Mouse (Mus musculus) A20 (cell line): ENCODE measurements around the gene Ercc8.

ENCODE experiments used
- DNase-seq: peaks from one replicate; pipeline ENCODE4 v3.0.0-alpha.2; 2011; ENCODE audit warnings: low read depth, low spot score

The Ercc8 gene

GRCm38 (mm10) chr13:108157156-108157555 is 1.4 kb upstream of the Ercc8 start:
- no peak for DNase-seq

- DNase-seq = no peak
These were observed 633 bp upstream of the Ercc8 start for GRCm38 (mm10) chr13:108157732-108158464.

GRCm38 (mm10) chr13:108159241-108159575 is 677 bp downstream of the Ercc8 start:
- DNase-seq = no peak

GRCm38 (mm10) chr13:108159963-108160362 is 1.4 kb downstream of the Ercc8 start:
- peak; percentile 57 for DNase-seq

GRCm38 (mm10) chr13:108163912-108164311 is 5.4 kb downstream of the Ercc8 start:
- DNase-seq = no peak

GRCm38 (mm10) chr13:108164621-108165020 is 6.1 kb downstream of the Ercc8 start:
- no peak for DNase-seq

GRCm38 (mm10) chr13:108170002-108170401 is 11.5 kb downstream of the Ercc8 start:
- no peak for DNase-seq

GRCm38 (mm10) chr13:108170511-108170910 is 12.0 kb downstream of the Ercc8 start:
- DNase-seq = no peak

- no peak for DNase-seq
These were observed 21.1 kb downstream of the Ercc8 start for GRCm38 (mm10) chr13:108179618-108180017.

- no peak for DNase-seq
These were observed 22.3 kb downstream of the Ercc8 start for GRCm38 (mm10) chr13:108180821-108181220.

GRCm38 (mm10) chr13:108184743-108185255 is 26.3 kb downstream of the Ercc8 start:
- DNase-seq = no peak

GRCm38 (mm10) chr13:108185530-108185929 is 27.0 kb downstream of the Ercc8 start:
- no peak for DNase-seq

GRCm38 (mm10) chr13:108187994-108188393 is 29.5 kb downstream of the Ercc8 start:
- DNase-seq = no peak

GRCm38 (mm10) chr13:108191074-108191720 is 32.7 kb downstream of the Ercc8 start:
- DNase-seq = peak; percentile 57

GRCm38 (mm10) chr13:108195474-108195873 is 36.9 kb downstream of the Ercc8 start:
- DNase-seq = no peak

- no peak for DNase-seq
These were observed 46.3 kb downstream of the Ercc8 start for GRCm38 (mm10) chr13:108204857-108205256.

GRCm38 (mm10) chr13:108207447-108207846 is 48.9 kb downstream of the Ercc8 start:
- DNase-seq = no peak

GRCm38 (mm10) chr13:108208090-108208489 is 49.6 kb downstream of the Ercc8 start:
- no peak for DNase-seq

- DNase-seq = no peak
These were observed 52.4 kb downstream of the Ercc8 start for GRCm38 (mm10) chr13:108210960-108211359.

- DNase-seq = no peak
These were observed 54.0 kb downstream of the Ercc8 start for GRCm38 (mm10) chr13:108212397-108213018.

GRCm38 (mm10) chr13:108214081-108214484 is 55.6 kb downstream of the Ercc8 start, which contains the start of gene Elovl7:
Gene Elovl7, plus strand, starts transcription at chr13:108214404.
- peak; percentile 62 for DNase-seq

- no peak for DNase-seq
These were observed 56.1 kb downstream of the Ercc8 start for GRCm38 (mm10) chr13:108214485-108215107.
